Mouse (Mus musculus): ENCODE data around the gene Pik3r5. TPM values are rescaled to one million over a fixed set of nuclear protein-coding genes. Genes with fewer than 3 reads are reported as not detected.

The Pik3r5 gene
- total RNA-seq, 2 experiments from 2014 or later = 0.35 to 0.41 TPM

- intact Hi-C loops (cut with DNase I; ENCODE audit: low total_unique reads) = no loop called here
- peak; percentile 34 for DNase-seq
Observed at GRCm38 (mm10) chr11:68400021-68400671, 31.8 kb upstream of the Pik3r5 start.

- intact Hi-C loops (cut with DNase I; ENCODE audit: low total_unique reads) = no loop called here
- no peak for DNase-seq
Observed at GRCm38 (mm10) chr11:68400727-68401219, 31.1 kb upstream of the Pik3r5 start, which contains the start of gene Ntn1. TSS of gene Ntn1 (minus strand) at chr11:68400823.

- DNase-seq = no peak
- intact Hi-C loops (cut with DNase I; ENCODE audit: low total_unique reads) = no loop called here
Observed at GRCm38 (mm10) chr11:68401428-68401827, 30.5 kb upstream of the Pik3r5 start.

GRCm38 (mm10) chr11:68404185-68404584, 27.7 kb upstream of the Pik3r5 start:
- DNase-seq = no peak
- intact Hi-C loops (cut with DNase I; ENCODE audit: low total_unique reads) = loop anchor here (2.0 kb wide), 1 partner anchor 399 kb away; no protein-coding TSS in a partner anchor

- no peak for DNase-seq
- intact Hi-C loops (cut with DNase I; ENCODE audit: low total_unique reads) = loop anchor here (2.0 to 5.0 kb wide), 2 partner anchors 193 to 401 kb away; no protein-coding TSS in a partner anchor
Observed at GRCm38 (mm10) chr11:68405576-68405975, 26.3 kb upstream of the Pik3r5 start.

GRCm38 (mm10) chr11:68407266-68407926, 24.5 kb upstream of the Pik3r5 start:
- intact Hi-C loops (cut with DNase I; ENCODE audit: low total_unique reads) = loop anchor here (5.0 kb wide), 1 partner anchor 195 kb away; no protein-coding TSS in a partner anchor
- no peak for DNase-seq

- peak; percentile 81 for DNase-seq
- intact Hi-C loops (cut with DNase I; ENCODE audit: low total_unique reads) = loop anchor here (5.0 kb wide), 1 partner anchor 196 kb away; no protein-coding TSS in a partner anchor
Observed at GRCm38 (mm10) chr11:68408127-68408526, 23.8 kb upstream of the Pik3r5 start.

- intact Hi-C loops (cut with DNase I; ENCODE audit: low total_unique reads) = no loop called here
- DNase-seq = no peak
Observed at GRCm38 (mm10) chr11:68417001-68417400, 14.9 kb upstream of the Pik3r5 start.

GRCm38 (mm10) chr11:68417831-68418230, 14.1 kb upstream of the Pik3r5 start:
- intact Hi-C loops (cut with DNase I; ENCODE audit: low total_unique reads) = no loop called here
- DNase-seq = peak; percentile 20

- intact Hi-C loops (cut with DNase I; ENCODE audit: low total_unique reads) = no loop called here
- no peak for DNase-seq
Observed at GRCm38 (mm10) chr11:68425492-68426315, 6.2 kb upstream of the Pik3r5 start.

GRCm38 (mm10) chr11:68427083-68427570, 4.8 kb upstream of the Pik3r5 start:
- intact Hi-C loops (cut with DNase I; ENCODE audit: low total_unique reads) = no loop called here
- no peak for DNase-seq

- intact Hi-C loops (cut with DNase I; ENCODE audit: low total_unique reads) = no loop called here
- DNase-seq = no peak
Observed at GRCm38 (mm10) chr11:68430662-68431061, 1.3 kb upstream of the Pik3r5 start.

- DNase-seq = no peak
- intact Hi-C loops (cut with DNase I; ENCODE audit: low total_unique reads) = no loop called here
Observed at GRCm38 (mm10) chr11:68432361-68433021, 570 bp downstream of the Pik3r5 start.

- DNase-seq = no peak
- intact Hi-C loops (cut with DNase I; ENCODE audit: low total_unique reads) = no loop called here
Observed at GRCm38 (mm10) chr11:68433534-68433933, 1.6 kb downstream of the Pik3r5 start.

- intact Hi-C loops (cut with DNase I; ENCODE audit: low total_unique reads) = no loop called here
- DNase-seq = no peak
Observed at GRCm38 (mm10) chr11:68434697-68435096, 2.8 kb downstream of the Pik3r5 start.

GRCm38 (mm10) chr11:68435601-68436000, 3.7 kb downstream of the Pik3r5 start:
- no peak for DNase-seq

GRCm38 (mm10) chr11:68436376-68436775, 4.5 kb downstream of the Pik3r5 start:
- intact Hi-C loops (cut with DNase I; ENCODE audit: low total_unique reads) = no loop called here

More at GRCm38 (mm10) chr11:68435601-68436000, 3.7 kb downstream of the Pik3r5 start:
- intact Hi-C loops (cut with DNase I; ENCODE audit: low total_unique reads) = no loop called here

GRCm38 (mm10) chr11:68440100-68440499, 8.2 kb downstream of the Pik3r5 start:
- intact Hi-C loops (cut with DNase I; ENCODE audit: low total_unique reads) = no loop called here
- no peak for DNase-seq

More at GRCm38 (mm10) chr11:68436376-68436775, 4.5 kb downstream of the Pik3r5 start:
- DNase-seq = no peak

GRCm38 (mm10) chr11:68440965-68441364, 9.0 kb downstream of the Pik3r5 start:
- intact Hi-C loops (cut with DNase I; ENCODE audit: low total_unique reads) = no loop called here
- DNase-seq = no peak

Measured in gastrocnemius, postnatal 14 days (tissue).